Mouse (Mus musculus) thymus, adult 2 months (tissue): ENCODE data around the gene Pde6g.

Experiments
- CTCF ChIP-seq: fragments of 200-500 bp; IDR thresholded peaks from 2 replicates; pipeline ENCODE4 v1.5.1; 2012; ENCODE audit warnings: mild to moderate bottlenecking, control low read depth, low read length, moderate library complexity, borderline replicate concordance; ENCODE audit not compliant: control insufficient read depth, poor library complexity, insufficient read depth; ENCODE audit errors: extremely low read depth
- POLR2A ChIP-seq: fragments of 200-500 bp; IDR thresholded peaks from 2 replicates; pipeline ENCODE4 v1.6.1; 2012; ENCODE audit warnings: mild to moderate bottlenecking, low read length, control low read depth, moderate library complexity; ENCODE audit not compliant: control insufficient read depth, poor library complexity, insufficient read depth; ENCODE audit errors: extremely low read depth

GRCm38 (mm10) chr11:120406445-120406844 is 46.9 kb downstream of the Pde6g start:
- TF ChIP-seq POLR2A (no peak), CTCF (no peak)
